Mouse (Mus musculus): Measurements from ENCODE around the gene Olfr39.
"Not testable (repeated sequence)": the region's sequence is repeated elsewhere in the genome, so short reads cannot be mapped to it uniquely, and the experiment has no call there.

The Olfr39 gene

DNA sequence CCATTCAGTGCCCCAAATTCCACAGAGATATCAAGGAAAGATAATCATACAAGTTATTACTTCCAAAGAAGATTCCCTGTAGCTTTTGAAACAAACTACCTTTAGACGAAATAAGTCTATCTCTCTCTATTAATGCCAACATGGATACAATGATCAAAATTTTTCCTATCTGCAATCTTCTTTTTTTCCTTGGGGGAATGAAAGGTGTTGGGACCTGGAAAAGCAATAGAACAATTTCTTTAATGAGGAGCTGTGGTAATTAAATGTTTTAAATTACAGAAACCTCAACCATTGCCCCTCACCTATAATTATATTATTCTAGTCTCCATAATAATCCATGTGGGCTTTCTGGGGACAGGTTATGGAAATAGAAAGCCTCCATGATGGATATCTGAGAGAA is at the start of gene Olfr39:
TSS of gene Olfr39 (plus strand) at position 301 of the 400 bp plus-strand sequence.
- DNase-seq (ENCODE audit: low spot score) = no peak

DNA sequence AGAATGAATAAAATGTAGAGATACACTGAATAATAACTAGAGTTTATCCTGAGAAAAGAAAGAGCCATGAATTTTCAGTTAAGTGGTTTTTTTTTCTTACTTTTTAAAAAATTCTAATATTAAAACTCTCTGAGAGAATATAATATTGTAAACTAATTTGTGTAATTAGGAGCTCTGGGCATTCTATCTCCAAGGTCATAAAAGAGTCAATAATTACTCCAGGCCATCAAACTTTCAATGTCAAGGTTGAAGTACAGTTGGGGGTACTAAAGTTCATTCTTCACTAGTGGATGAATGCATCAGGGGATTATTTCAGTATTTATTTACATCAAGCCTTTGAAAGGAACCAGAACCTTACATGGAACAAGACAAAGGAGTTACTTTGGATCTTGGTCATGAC is 45.3 kb upstream of the Olfr39 start, which contains the start of gene Olfr872:
TSS of gene Olfr872 (plus strand) at position 301 of the 400 bp plus-strand sequence.
- DNase-seq (ENCODE audit: low spot score) = no peak

DNA sequence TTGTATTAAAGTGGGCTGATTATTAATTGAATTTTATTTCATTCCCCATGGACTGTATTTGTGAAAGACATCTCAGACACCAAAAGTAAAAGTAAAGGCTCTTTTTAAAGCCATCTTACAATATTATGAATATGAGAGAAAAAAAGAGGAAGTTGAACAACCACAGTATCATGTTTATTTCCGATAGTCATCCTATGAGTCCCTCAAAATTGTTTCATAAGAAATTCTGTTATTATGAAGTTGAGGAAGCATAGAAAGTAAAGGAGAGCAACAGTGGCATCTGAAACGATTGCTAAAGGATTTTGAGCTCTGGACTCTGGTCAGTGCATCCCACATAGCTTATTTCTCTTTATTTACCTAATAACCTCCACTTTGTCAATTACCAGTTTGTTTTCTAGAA is 44.8 kb upstream of the Olfr39 start:
- DNase-seq (ENCODE audit: low spot score) = no peak

DNA sequence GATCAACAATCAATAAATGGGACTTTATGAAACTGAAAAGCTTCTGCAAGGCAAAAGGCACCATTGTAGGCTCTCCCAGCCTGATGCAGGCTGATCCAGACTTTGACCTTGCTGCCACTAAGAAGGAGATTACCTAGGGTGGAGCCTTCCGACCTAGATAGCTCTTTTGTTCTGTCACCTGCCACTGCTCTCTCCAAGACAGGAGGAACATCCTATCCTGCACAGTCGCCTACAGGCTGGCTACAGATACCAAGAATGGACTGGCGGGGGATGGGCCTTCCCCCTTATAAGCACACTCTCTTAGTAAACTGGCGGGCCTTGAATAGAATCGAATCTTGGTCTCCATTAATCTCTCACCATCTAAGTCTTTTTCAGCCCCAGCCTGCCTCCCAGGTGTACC is 13.4 kb downstream of the Olfr39 start:
- DNase-seq (ENCODE audit: low spot score) = not testable (repeated sequence)

DNA sequence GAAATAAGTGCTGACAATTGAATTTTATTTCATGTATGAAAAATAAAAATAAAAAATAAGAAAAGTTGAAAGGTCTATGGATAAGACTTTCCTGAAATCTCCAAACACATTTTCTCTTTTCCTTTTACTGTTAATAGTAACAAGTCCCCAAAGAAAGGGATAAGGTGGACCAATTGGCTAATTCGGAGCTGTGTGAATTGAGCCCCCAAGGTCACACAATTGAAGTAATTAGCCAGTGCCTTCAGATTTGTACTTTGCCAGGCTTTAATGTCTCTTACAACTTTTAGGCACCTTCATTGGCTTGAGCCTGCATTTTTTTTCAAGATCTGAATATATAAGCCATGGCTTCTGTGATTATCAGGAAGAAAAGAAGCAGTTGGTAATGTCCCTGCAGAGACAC is 16.1 kb downstream of the Olfr39 start, which contains the start of gene Olfr873:
TSS of gene Olfr873 (plus strand) at position 301 of the 400 bp plus-strand sequence.
- DNase-seq (ENCODE audit: low spot score) = no peak

DNA sequence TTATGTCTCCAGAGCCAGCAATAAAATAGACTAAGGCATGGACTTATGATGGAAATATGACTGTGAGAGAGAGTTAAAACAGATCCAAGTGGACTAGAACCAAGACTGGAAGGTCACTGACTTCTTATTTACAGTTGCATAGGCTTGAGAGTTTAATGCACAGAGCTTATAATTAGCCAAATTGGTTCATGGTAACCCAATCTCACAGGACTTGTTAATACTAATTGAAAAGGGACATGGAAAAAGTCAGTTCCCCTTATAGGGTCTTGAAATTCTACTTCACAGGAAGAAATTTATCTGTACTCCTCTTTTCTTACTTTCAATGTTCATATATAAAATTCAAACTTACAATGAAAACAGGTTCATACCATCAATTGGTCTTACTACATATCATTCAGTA is 53.8 kb downstream of the Olfr39 start, which contains the start of gene Olfr18:
TSS of gene Olfr18 (minus strand) at position 101 of the 400 bp plus-strand sequence.
- no peak for DNase-seq (ENCODE audit: low spot score)
